Mouse (Mus musculus) limb, embryonic 15.5 days (tissue): ENCODE measurements around the gene Zfp773. TPM values are rescaled to one million over a fixed set of nuclear protein-coding genes. Genes with fewer than 3 reads are reported as not detected.
"Not testable (repeated sequence)": the region's sequence is repeated elsewhere in the genome, so short reads cannot be mapped to it uniquely, and the experiment has no call there.

Source experiments
- ATAC-seq: fragments of 200-750 bp; cut with Nextera tagmentation; 2 replicates; pipeline ENCODE4 v1.8.0; 2017; ENCODE audit warnings: low read depth, moderate TSS enrichment; ENCODE audit not compliant: insufficient number of reproducible peaks, low FRiP score, low TSS enrichment
- H3K27ac ChIP-seq: fragments of 300-500 bp; sonication (generic); 2 replicates; pipeline ENCODE4 v1.5.1; 2015; ENCODE audit warnings: moderate library complexity, mild to moderate bottlenecking, inconsistent platforms
- H3K27me3 ChIP-seq: fragments of 300-500 bp; sonication (generic); 2 replicates; pipeline ENCODE4 v1.6.1; 2015; ENCODE audit warnings: inconsistent platforms
- H3K36me3 ChIP-seq: fragments of 300-500 bp; sonication (generic); 2 replicates; pipeline ENCODE4 v1.6.1; 2015; ENCODE audit warnings: inconsistent platforms
- H3K4me1 ChIP-seq: fragments of 300-500 bp; sonication (generic); 2 replicates; pipeline ENCODE4 v1.6.1; 2015; ENCODE audit warnings: inconsistent platforms
- H3K4me2 ChIP-seq: fragments of 300-500 bp; sonication (generic); 2 replicates; pipeline ENCODE4 v1.6.1; 2015; ENCODE audit warnings: mild to moderate bottlenecking, inconsistent platforms
- H3K4me3 ChIP-seq: fragments of 300-500 bp; sonication (generic); 2 replicates; pipeline ENCODE4 v1.5.1; 2015; ENCODE audit warnings: mild to moderate bottlenecking, inconsistent platforms
- H3K9ac ChIP-seq: fragments of 300-500 bp; sonication (generic); 2 replicates; pipeline ENCODE4 v1.6.1; 2015; ENCODE audit warnings: inconsistent platforms
- H3K9me3 ChIP-seq: fragments of 300-500 bp; sonication (generic); 2 replicates; pipeline ENCODE4 v1.6.1; 2016; ENCODE audit warnings: inconsistent platforms
- WGBS: fragments of 180-500 bp; shearing (Covaris S2); methylation state at CpG from one replicate; pipeline ENCODE4 v1.1.7; 2015; 5-methylcytosine and 5-hydroxymethylcytosine counted together
- polyA plus RNA-seq: library from polyadenylated mRNA; unstranded; fragments of >200 nt; fragmentation: Nextera tagmentation; extraction: Ambion mirVana; gene quantifications from 2 replicates; pipeline ENCODE4 v1.2.1, GENCODE M21; 2015

Gene Zfp773
- 2.0 and 2.5 TPM in 2 replicates for polyA plus RNA-seq

GRCm38 (mm10) chr7:7136379-7136866 lies at the start of gene Zfp773:
TSS of gene Zfp773 (minus strand) at chr7:7136755.
- Histone ChIP-seq H3K9ac (peak within 1 kb of the TSS; percentile 44; the same call in 1 of the 2 replicates), H3K4me3 (peak within 1 kb of the TSS; percentile 55), H3K9me3 (no peaks in the 10 kb centered on the region), H3K36me3 (0 out of 2 replicates have a peak, but pooled peaks cover 3% of the 10 kb centered on the region), H3K4me1 (peaks cover 5% of the 10 kb centered on the region), H3K4me2 (peak within 1 kb of the TSS; percentile 59), H3K27ac (0 out of 2 replicates have a peak within 1 kb of the TSS, but pooled peaks have one; percentile 11), H3K27me3 (no peaks in the 10 kb centered on the region)
- WGBS = 7% methylated on average over 16 of the region's 16 CpGs
- peak; percentile 84; the same call in 1 of the 2 replicates for ATAC-seq

GRCm38 (mm10) chr7:7185897-7186296 lies 49.3 kb upstream of the Zfp773 start:
- Histone ChIP-seq H3K4me2 (no peak overlapping the region), H3K27ac (no peak overlapping the region), H3K36me3 (peaks cover 22% of the 10 kb centered on the region), H3K4me3 (no peak overlapping the region), H3K4me1 (0 out of 2 replicates have a peak, but pooled peaks cover 2% of the 10 kb centered on the region), H3K9ac (no peak overlapping the region), H3K27me3 (no peaks in the 10 kb centered on the region), H3K9me3 (no peaks in the 10 kb centered on the region)
- WGBS = 43% methylated on average over 1 of the region's 1 CpGs
- no peak for ATAC-seq

DNA sequence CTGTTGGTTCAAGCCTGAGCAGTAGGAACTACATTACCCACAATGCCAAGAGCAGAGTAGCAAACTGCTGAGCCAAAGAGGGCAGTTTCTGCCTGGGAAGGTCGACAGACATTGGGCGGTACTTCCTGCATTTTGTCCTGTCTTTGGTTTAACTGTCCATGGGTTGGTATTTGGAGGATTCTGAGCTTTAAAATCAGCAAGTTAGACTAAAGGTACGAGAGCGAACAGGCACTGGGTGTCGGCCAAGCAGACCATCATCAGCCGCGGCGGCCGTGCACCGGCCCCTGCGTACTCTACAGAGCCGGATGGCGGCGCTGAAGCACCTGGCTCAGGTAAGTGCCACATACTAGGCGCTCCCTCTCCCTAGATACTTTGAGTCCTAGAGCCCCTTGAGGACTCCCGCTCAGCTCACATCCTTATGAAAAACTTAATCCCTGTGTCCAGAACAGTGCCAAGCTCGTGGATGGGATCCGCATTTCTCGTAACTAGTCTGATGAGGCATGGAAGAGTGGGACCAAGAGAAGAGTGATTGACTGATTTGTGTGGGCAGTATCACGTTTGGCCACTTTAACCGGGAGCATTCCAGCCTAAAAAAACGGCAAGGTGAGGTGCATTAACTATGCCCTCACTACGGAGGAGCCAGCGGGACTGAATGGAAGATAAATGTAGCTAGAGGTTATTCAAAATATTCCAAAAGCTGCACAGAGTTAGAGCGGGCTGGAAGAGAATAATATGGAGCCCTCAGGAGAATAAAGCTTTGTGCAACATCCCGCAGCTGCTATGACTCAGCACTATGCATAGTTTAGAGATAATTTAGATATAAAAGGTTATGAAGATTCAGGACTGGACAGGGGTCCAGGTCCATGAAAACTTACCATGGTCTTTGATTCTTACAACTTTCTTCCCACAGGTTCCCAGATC lies 34.9 kb upstream of the Zfp773 start, which contains the start of gene Zfp418:
Zfp418 (plus strand) TSS at position 104 of the 921 bp plus-strand sequence.
- peak within 1 kb of the TSS; percentile 73 for H3K27ac ChIP-seq
- peaks cover 9% of the 10 kb centered on the region; the same call in 1 of the 2 replicates for H3K36me3 ChIP-seq
- ATAC-seq = peak; percentile 84
- peak within 1 kb of the TSS; percentile 62 for H3K4me3 ChIP-seq
- no peaks in the 10 kb centered on the region for H3K27me3 ChIP-seq
- peak within 1 kb of the TSS; percentile 77 for H3K4me2 ChIP-seq
- H3K4me1 ChIP-seq = peaks cover 3% of the 10 kb centered on the region; the same call in 1 of the 2 replicates
- H3K9me3 ChIP-seq = no peaks in the 10 kb centered on the region
- peak within 1 kb of the TSS; percentile 62 for H3K9ac ChIP-seq
- WGBS = 2% methylated on average over 26 of the region's 26 CpGs

- no peak overlapping the region for H3K4me3 ChIP-seq
- no peak for ATAC-seq
Measured at GRCm38 (mm10) chr7:7145991-7146608, 9.5 kb upstream of the Zfp773 start.

GRCm38 (mm10) chr7:7144215-7144614 lies 7.7 kb upstream of the Zfp773 start:
- H3K4me3 ChIP-seq = no peak overlapping the region
- H3K9ac ChIP-seq = no peak overlapping the region
- no peak for ATAC-seq
- no peaks in the 10 kb centered on the region for H3K27me3 ChIP-seq
- H3K4me1 ChIP-seq = no peaks in the 10 kb centered on the region
- H3K27ac ChIP-seq = no peak overlapping the region
- 85% methylated on average over 1 of the region's 1 CpGs for WGBS
- H3K4me2 ChIP-seq = no peak overlapping the region
- H3K36me3 ChIP-seq = no peaks in the 10 kb centered on the region
- no peaks in the 10 kb centered on the region for H3K9me3 ChIP-seq

More at GRCm38 (mm10) chr7:7145991-7146608, 9.5 kb upstream of the Zfp773 start:
- Histone ChIP-seq H3K36me3 (no peaks in the 10 kb centered on the region), H3K4me1 (no peaks in the 10 kb centered on the region), H3K27ac (no peak overlapping the region), H3K4me2 (no peak overlapping the region), H3K9me3 (no peaks in the 10 kb centered on the region), H3K27me3 (no peaks in the 10 kb centered on the region), H3K9ac (no peak overlapping the region)
- WGBS = 89% methylated on average over 15 of the region's 15 CpGs

GRCm38 (mm10) chr7:7132751-7133150 lies 3.8 kb downstream of the Zfp773 start:
- no peak for ATAC-seq
- Histone ChIP-seq H3K4me1 (peaks cover 5% of the 10 kb centered on the region), H3K4me3 (no peak overlapping the region), H3K27me3 (no peaks in the 10 kb centered on the region), H3K36me3 (0 out of 2 replicates have a peak, but pooled peaks cover 3% of the 10 kb centered on the region), H3K9ac (no peak overlapping the region), H3K27ac (no peak overlapping the region), H3K9me3 (no peaks in the 10 kb centered on the region), H3K4me2 (no peak overlapping the region)
- WGBS = 76% methylated on average over 8 of the region's 8 CpGs

- not testable (repeated sequence) for H3K4me1 ChIP-seq, H3K27me3 ChIP-seq, H3K36me3 ChIP-seq, H3K27ac ChIP-seq, H3K9ac ChIP-seq, H3K4me2 ChIP-seq, H3K9me3 ChIP-seq, H3K4me3 ChIP-seq, ATAC-seq
- WGBS = 90% methylated on average over 15 of the region's 15 CpGs
Measured at GRCm38 (mm10) chr7:7130491-7131124, 5.9 kb downstream of the Zfp773 start.

- peaks cover 9% of the 10 kb centered on the region for H3K4me1 ChIP-seq
- H3K4me3 ChIP-seq = peak overlapping the region; percentile 64
- peak overlapping the region; percentile 57 for H3K4me2 ChIP-seq
- H3K27ac ChIP-seq = no peak overlapping the region
- H3K27me3 ChIP-seq = no peaks in the 10 kb centered on the region
- H3K36me3 ChIP-seq = peaks cover 26% of the 10 kb centered on the region
- no peak overlapping the region for H3K9ac ChIP-seq
- no peaks in the 10 kb centered on the region for H3K9me3 ChIP-seq
- no peak for ATAC-seq
- 54% methylated on average over 6 of the region's 6 CpGs for WGBS
Measured at GRCm38 (mm10) chr7:7121602-7121980, 15.0 kb downstream of the Zfp773 start.

GRCm38 (mm10) chr7:7120921-7121601 lies 15.5 kb downstream of the Zfp773 start, which contains the start of gene Zfp954:
TSS of gene Zfp954 (minus strand) at chr7:7121488.
- H3K36me3 ChIP-seq = peaks cover 31% of the 10 kb centered on the region
- H3K4me1 ChIP-seq = peaks cover 9% of the 10 kb centered on the region
- WGBS = 0% methylated on average over 30 of the region's 30 CpGs
- peak within 1 kb of the TSS; percentile 64 for H3K4me3 ChIP-seq
- H3K4me2 ChIP-seq = peak within 1 kb of the TSS; percentile 57
- H3K9ac ChIP-seq = peak within 1 kb of the TSS; percentile 56
- H3K9me3 ChIP-seq = no peaks in the 10 kb centered on the region
- peak within 1 kb of the TSS; percentile 73 for H3K27ac ChIP-seq
- no peaks in the 10 kb centered on the region for H3K27me3 ChIP-seq
- ATAC-seq = peak; percentile 88

DNA sequence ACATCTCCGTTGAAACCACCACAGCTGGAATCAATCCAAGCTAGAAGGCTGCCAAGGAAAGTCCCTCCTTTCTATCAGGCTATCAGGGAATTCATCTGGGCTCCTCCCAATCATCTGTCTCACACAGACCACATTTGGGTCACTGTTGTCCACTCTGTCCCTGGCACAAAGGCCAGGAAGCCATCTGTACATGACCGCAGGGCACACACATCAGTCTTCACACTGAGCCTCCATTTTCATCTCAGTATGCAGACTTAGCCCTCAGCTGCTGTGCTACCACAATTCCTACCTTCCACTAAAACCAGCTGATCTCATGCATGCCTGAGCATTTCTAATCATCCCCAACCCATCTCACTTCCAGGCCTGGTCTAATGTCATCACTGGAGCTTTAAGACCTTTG lies 18.1 kb downstream of the Zfp773 start:
- peaks cover 50% of the 10 kb centered on the region for H3K36me3 ChIP-seq
- 85% methylated on average over 2 of the region's 2 CpGs for WGBS

DNA sequence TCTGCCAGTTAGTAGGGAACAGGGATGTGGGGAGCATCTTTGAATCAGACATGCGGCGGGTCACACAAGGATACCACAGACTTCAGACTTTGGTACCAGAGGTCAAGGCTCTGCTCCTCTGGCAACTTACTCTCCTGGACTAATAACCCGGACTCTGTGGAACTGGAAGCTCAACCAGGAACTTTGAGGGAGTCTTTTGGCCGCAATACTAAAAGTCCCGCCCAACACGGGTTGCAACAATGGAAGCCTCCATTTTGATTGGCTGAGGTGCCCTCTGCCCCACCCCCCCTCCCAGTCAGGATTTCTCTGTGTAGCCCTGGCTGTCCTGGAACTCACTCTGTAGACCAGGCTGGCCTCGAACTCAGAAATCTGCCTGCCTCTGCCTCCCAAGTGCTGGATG lies 28.1 kb downstream of the Zfp773 start:
- no peaks in the 10 kb centered on the region for H3K9me3 ChIP-seq
- no peaks in the 10 kb centered on the region for H3K4me1 ChIP-seq
- 94% methylated on average over 7 of the region's 7 CpGs for WGBS
- H3K36me3 ChIP-seq = no peaks in the 10 kb centered on the region
- no peak overlapping the region for H3K4me2 ChIP-seq
- H3K27me3 ChIP-seq = no peaks in the 10 kb centered on the region
- no peak overlapping the region for H3K4me3 ChIP-seq
- ATAC-seq = no peak
- no peak overlapping the region for H3K9ac ChIP-seq
- no peak overlapping the region for H3K27ac ChIP-seq

More for the DNA sequence above, 18.1 kb downstream of the Zfp773 start:
- H3K9me3 ChIP-seq = no peaks in the 10 kb centered on the region
- H3K9ac ChIP-seq = no peak overlapping the region
- H3K27me3 ChIP-seq = no peaks in the 10 kb centered on the region
- H3K27ac ChIP-seq = no peak overlapping the region
- ATAC-seq = no peak
- no peak overlapping the region for H3K4me2 ChIP-seq
- no peak overlapping the region for H3K4me3 ChIP-seq
- peaks cover 9% of the 10 kb centered on the region for H3K4me1 ChIP-seq
